Mouse (Mus musculus): ENCODE data around the gene Aaed1. TPM values are rescaled to one million over a fixed set of nuclear protein-coding genes. Genes with fewer than 3 reads are reported as not detected.

Aaed1 gene
- total RNA-seq, 2 experiments from 2014 or later, result 35.1 to 41.0 TPM

DNA sequence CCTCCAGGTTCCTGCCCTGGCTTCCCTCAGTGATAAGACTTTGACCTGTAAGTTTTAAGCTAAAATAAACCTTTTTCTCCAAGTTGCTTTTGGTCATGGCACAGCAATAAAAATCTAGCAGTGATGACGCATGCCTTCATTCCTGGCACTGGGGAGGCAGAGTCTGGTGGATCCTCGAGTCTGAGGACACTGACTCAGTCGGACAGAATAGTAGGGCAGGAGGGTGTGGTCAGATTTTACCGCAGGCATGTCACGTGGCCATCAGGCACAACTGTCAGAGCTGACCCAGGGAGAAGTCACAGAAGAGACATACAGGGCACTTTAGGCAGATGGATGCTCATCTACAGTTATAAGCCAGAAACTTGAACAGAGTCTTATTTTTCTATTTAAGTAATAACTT lies 60.4 kb downstream of the Aaed1 start:
- no peak for DNase-seq

- DNase-seq, result no peak
Measured at GRCm38 (mm10) chr13:64250363-64250762, 62.1 kb downstream of the Aaed1 start.

DNA sequence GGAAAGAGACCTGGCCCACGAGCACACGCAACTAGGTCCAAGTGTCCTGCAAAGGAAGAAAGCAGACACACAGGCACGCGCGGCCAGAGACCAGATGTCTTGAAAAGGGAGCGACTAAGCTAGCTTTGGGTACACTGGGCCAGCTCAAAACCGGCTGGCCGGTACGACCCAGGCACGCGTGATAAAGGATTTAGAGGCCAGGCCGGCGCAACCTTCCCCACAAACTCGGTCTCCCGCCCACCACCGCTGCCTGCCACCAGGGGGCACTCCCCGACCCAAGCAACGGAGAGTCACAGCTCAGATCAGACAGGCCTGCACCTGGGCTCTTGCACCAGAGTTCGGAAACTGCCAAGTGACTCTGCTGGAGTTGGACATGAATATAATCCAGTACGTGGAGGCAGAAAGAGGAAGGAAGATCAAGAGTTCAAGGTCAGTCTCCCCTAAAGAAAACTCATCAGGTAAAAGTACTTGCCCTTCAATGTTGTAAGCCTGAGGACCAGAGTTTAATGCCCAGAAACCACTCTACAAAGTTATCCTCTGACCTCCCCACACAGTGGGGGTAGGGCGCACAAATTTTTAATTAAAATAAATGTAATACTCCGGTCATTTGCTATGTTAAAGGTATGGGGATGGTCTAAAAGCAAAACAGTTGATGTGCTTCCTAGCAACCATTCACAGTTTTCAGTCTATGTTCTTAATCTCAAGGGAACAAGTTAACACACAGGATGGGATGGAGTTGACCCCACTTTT lies 63.6 kb downstream of the Aaed1 start:
- peak; percentile 86 for DNase-seq

- peak; percentile 67 for DNase-seq
Measured at GRCm38 (mm10) chr13:64248161-64248774, 64.2 kb downstream of the Aaed1 start.

DNA sequence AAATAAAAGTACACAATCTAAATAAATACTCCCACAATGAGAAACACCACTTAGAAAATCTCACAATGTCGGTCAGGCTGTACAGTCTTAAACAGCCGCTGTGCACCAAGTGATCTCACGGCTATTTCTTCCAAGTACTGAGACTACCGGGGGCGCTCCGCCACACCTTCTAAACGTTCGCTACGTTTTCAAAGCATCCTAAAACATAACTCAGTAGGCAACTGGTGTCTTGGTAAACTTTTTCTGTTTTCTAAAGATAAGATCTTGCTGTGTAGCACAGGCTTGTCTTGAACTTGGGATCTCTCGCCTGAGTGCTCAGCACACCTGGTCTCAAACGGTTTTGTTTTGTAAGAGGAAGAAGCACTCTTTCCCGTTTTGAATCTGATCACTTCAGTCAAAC lies 66.4 kb downstream of the Aaed1 start:
- DNase-seq, result no peak

- DNase-seq, result no peak
Measured at GRCm38 (mm10) chr13:64244685-64245261, 67.7 kb downstream of the Aaed1 start.

- DNase-seq, result no peak
Measured at GRCm38 (mm10) chr13:64242721-64243120, 69.8 kb downstream of the Aaed1 start.

DNA sequence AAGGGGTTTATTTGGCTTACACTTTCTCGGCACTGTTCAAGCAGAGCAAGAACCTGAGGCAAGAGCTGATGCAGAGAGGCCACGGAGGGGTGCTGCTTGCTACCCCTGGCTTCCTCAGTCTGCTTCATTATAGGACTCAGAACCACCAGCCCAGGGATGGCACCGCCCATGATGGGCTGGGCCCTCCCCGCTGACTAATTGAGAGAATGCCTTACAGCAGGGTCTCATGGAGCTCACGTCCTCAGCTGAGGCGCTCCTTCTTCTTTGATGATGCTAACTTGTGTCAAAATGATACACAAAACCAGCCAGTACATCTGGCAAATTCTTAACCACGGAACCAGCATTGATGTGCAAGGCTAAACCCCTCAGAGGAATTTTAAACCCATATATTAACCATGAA lies 71.9 kb downstream of the Aaed1 start:
- no peak for DNase-seq

GRCm38 (mm10) chr13:64237681-64238157 lies 74.8 kb downstream of the Aaed1 start:
- DNase-seq, result no peak

DNA sequence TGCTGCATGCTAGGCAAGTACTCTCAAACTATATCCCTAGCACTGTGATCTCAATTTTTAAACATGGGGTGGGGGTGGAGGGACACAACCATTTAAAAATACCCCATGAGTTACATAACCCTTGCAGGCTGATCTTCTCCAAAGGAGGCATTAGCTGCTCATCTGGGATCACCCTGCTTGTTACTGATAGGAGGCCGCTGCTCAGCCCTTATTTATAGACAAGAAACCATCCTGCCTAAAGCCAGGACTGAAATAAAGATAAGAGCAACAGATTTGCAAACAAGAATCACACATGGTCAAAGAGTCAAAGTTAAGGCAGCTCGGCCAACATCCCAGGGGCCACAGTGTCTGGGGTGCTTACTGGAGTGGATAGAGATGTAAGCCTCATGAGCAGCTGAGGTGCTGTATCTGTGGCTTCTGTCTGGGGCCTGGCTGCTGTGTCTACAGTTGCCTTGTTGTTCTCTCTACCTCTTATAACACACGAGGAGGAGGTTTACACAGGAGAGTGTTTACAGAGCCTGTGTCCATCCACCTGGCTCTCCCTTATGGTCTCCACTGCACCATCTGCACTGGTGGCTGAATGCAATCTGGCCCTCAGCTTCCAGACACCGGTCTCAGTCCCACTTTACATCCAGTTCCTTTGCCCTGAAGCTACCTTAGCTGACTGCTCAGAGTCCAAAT lies 75.4 kb downstream of the Aaed1 start:
- DNase-seq, result no peak

DNA sequence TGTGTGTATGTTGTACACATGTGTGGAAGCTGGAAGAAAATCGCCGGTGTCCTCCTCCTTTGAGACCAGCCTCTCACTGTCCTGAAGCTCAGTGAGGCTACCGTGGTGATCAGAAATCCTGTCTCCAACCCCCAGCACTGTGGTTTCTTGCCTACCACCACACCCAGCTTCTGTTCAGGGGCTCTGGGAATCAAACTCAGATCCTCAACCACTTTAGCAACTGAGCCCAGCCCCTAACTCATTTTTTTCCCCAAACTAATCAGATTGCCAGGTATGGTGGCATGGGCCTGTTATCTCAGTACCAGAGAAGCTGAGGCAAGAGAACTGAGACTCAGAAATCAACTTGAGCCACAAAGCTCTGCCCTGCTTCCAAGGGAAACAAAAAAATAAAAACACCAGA lies 76.7 kb downstream of the Aaed1 start:
- DNase-seq, result no peak

GRCm38 (mm10) chr13:64235062-64235715 lies 77.3 kb downstream of the Aaed1 start:
- no peak for DNase-seq

DNA sequence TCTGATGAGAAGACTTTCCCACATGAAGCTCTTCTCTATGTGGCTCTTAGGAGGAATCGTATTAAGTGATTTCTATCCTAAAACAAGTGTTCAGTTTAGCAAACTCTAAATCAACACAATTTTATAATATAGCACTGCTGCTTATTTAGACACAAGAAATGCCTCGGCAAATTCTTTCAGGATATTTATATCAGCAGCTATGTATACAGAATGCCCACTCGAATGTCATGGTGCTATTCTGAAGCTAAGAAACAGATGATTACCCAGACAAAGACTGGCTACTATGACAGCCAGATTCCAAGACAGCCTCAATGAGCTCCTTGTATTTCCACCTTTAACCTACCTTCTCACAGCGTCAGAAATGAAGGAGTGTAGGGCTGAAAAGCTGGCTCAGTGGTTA lies 79.4 kb downstream of the Aaed1 start:
- no peak for DNase-seq

DNA sequence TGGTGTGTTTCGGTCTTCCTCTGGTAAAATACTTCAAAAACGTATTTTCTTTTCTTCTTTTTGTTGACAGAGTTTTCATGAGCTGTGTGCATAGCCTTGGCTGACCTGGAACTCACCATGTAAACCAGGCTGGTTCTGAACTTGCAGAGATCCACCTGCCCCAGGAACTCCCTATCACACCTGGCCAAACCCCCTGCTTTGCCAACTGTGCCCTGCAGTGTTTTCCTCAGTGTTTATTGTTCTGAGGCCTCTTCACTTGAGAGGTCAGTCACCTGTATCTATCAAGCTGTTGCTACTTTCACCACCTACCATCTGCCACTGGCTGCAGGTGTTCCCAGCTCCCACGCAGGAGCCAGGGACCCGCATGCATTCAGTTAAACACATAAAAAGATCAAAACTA lies 85.8 kb downstream of the Aaed1 start:
- no peak for DNase-seq

DNA sequence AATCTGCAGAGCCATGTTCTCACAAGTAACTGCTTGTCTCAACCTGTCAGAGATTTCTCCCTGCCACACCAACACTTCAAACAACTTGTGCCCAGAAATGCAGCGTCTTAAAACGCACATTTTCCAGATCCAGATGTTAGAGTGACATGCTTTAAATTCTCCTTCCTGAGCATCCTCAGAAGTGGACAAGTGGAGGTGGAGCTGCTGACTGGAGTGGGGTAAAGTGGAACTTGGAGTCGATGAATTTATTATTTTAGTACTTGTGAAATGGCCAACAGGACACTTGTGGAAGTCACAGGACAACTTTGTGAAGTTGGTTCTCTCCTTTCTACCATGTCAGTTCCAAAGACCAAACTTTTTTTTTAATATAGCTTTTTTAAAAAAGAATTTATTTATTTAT lies 86.8 kb downstream of the Aaed1 start:
- no peak for DNase-seq

Other genes starting within 250 kb of the Aaed1 start
- gene Hsd17b3, start 223.5 kb downstream of the Aaed1 start, total RNA-seq (2021), result not detected
- under 1 TPM; 0.72 to 0.88 TPM for gene Slc35d2, start 183.3 kb downstream of the Aaed1 start, total RNA-seq (2021)
- gene Zfp367, start 159.5 kb downstream of the Aaed1 start, total RNA-seq (2021), result 10 to 100 TPM; 17.5 to 18.6 TPM
- 10 to 100 TPM; 24.6 to 25.2 TPM for gene Habp4, start 150.9 kb downstream of the Aaed1 start, total RNA-seq (2021)
- 1 to 10 TPM; 3.8 to 4.6 TPM for gene Cdc14b, start 37.4 kb downstream of the Aaed1 start, total RNA-seq (2021)
- 100 to 1,000 TPM; 120 to 147 TPM for gene Ctsl, start 58.2 kb upstream of the Aaed1 start, total RNA-seq (2021)
- gene Cdk20, start 119.6 kb upstream of the Aaed1 start, total RNA-seq (2021), result 1 to 10 TPM; 2.8 to 3.4 TPM
- gene Fam240b, start 185.1 kb upstream of the Aaed1 start, total RNA-seq (2021), result under 1 TPM; 0.91 to 0.92 TPM